Mouse (Mus musculus) lung, postnatal 0 days (tissue): ENCODE measurements around the gene Rims4. TPM values are rescaled to one million over a fixed set of nuclear protein-coding genes. Genes with fewer than 3 reads are reported as not detected.

Experiments used
- ATAC-seq: fragments of 200-750 bp; cut with Nextera tagmentation; 2 replicates; pipeline ENCODE4 v1.8.0; 2017; ENCODE audit warnings: moderate library complexity
- DNase-seq: peaks from one replicate; pipeline ENCODE4 v3.0.0-alpha.2; 2016; ENCODE audit warnings: low spot score
- H3K27ac ChIP-seq: fragments of 300-500 bp; sonication (generic); 2 replicates; pipeline ENCODE4 v1.5.1; 2014; ENCODE audit warnings: antibody characterized with exemption, mild to moderate bottlenecking, low read length, mixed read lengths
- H3K27me3 ChIP-seq: fragments of 300-500 bp; sonication (generic); replicated peaks from 2 replicates; pipeline ENCODE4 v1.6.1; 2014; ENCODE audit warnings: low read length, mixed read lengths; ENCODE audit not compliant: insufficient read depth
- H3K36me3 ChIP-seq: fragments of 300-500 bp; sonication (generic); 2 replicates; pipeline ENCODE4 v1.6.1; 2014; ENCODE audit warnings: low read length, mixed read lengths; ENCODE audit not compliant: insufficient read depth
- H3K4me1 ChIP-seq: fragments of 300-500 bp; sonication (generic); 2 replicates; pipeline ENCODE4 v1.6.1; 2014; ENCODE audit warnings: antibody characterized with exemption, low read depth, low read length, mixed read lengths; ENCODE audit not compliant: insufficient read depth
- H3K4me2 ChIP-seq: fragments of 300-500 bp; sonication (generic); replicated peaks from 2 replicates; pipeline ENCODE4 v1.6.1; 2014; ENCODE audit warnings: low read depth, mild to moderate bottlenecking, low read length, moderate library complexity, mixed read lengths
- H3K4me3 ChIP-seq: fragments of 300-500 bp; sonication (generic); 2 replicates; pipeline ENCODE4 v1.5.1; 2014; ENCODE audit warnings: low read depth, low read length
- H3K9ac ChIP-seq: fragments of 300-500 bp; sonication (generic); replicated peaks from 2 replicates; pipeline ENCODE4 v1.6.1; 2014; ENCODE audit warnings: low read depth, mild to moderate bottlenecking
- H3K9me3 ChIP-seq: fragments of 300-500 bp; sonication (generic); 2 replicates; pipeline ENCODE4 v1.6.1; 2016; ENCODE audit warnings: low read length, mixed read lengths
- CTCF ChIP-seq: IDR thresholded peaks from 2 replicates; pipeline ENCODE4 v1.5.1; 2016; ENCODE audit warnings: antibody characterized with exemption, mild to moderate bottlenecking
- EP300 ChIP-seq: IDR thresholded peaks from 2 replicates; pipeline ENCODE4 v1.6.1; 2016; ENCODE audit warnings: antibody characterized with exemption, mild to moderate bottlenecking, control low read depth
- WGBS: fragments of 180-500 bp; shearing (Covaris S2); extraction: QIAGEN DNeasy Blood & Tissue Kit; methylation state at CpG from one replicate; pipeline ENCODE4 v1.1.7; 2014; 5-methylcytosine and 5-hydroxymethylcytosine counted together
- polyA plus RNA-seq: library from polyadenylated mRNA; unstranded; fragments of >200 nt; fragmentation: Nextera tagmentation; extraction: Ambion mirVana; gene quantifications from 2 replicates; pipeline ENCODE4 v1.2.1, GENCODE M21; 2015

The Rims4 gene
- polyA plus RNA-seq, 1 experiment from 2014 or later = 0.06 TPM

DNA sequence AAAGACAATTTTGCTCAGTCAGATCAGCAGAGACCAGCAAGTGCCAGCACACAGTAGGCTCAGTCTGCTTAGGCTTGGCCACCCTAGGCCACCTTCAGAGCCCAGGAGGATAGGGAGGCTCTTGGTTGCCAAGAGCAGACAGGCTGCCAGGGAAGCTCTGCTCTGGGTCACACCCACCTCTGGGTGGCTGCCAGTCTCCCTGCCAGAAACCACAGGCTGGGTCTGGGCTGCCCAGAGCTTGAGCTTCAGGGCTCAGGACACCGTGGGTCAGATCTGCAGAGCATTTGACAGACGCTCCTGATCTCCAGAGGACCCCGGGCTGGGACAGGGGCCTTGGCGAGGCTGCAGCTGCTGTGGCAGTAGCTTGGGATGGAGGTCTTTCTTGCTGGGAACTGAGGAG lies 97.9 kb downstream of the Rims4 start, which contains the start of gene Ccn5:
Gene Ccn5, plus strand, starts transcription at position 255 of the 400 bp plus-strand sequence.
- Histone ChIP-seq H3K27ac (no peak within 1 kb of the TSS), H3K9me3 (no peaks in the 10 kb centered on the region), H3K27me3 (no peaks in the 10 kb centered on the region), H3K4me2 (no peak within 1 kb of the TSS), H3K9ac (no peak within 1 kb of the TSS), H3K36me3 (no peaks in the 10 kb centered on the region), H3K4me1 (no peaks in the 10 kb centered on the region), H3K4me3 (no peak within 1 kb of the TSS)
- ATAC-seq (no peak), DNase-seq (peak; percentile 46)
- 56% methylated on average over 4 of the region's 4 CpGs for WGBS
- TF ChIP-seq CTCF (no peak), EP300 (no peak)

DNA sequence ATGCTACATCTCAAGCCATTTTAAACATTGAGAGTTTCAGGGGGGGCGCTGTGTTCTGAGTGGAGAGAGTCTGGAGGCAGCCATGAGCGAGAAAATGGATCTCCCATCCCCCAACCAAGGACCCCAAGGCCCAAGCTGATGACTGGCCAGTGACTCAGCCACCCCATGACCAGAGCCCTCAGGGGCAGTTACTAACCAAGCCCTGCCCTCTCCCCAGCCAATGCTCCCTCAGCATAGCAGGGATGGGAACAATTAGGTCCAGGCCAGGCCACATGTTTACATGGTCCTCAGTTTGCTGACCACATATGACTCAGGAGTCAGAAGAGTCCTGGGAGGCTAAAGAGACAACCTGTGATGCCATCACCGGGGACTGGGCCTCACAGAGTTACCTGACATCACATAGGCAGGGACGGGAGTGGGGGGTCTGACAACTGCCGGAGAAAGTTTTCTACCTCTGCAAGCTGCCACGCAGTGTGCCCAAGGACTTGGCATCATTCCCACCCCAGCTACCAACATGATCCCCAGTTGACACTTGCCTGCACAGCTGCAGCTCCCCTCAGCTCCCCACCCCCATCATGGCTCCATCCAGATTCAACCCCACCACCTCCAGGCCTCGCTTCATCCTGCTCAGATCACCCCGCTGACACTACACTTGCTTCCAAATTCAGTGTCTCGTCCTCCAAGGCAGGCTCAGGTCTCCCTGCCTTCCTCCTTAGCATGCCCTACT lies 103.6 kb downstream of the Rims4 start:
- WGBS = 81% methylated on average over 9 of the region's 9 CpGs
- Histone ChIP-seq H3K4me3 (no peak overlapping the region), H3K4me1 (no peaks in the 10 kb centered on the region), H3K9ac (no peak overlapping the region), H3K36me3 (no peaks in the 10 kb centered on the region), H3K27me3 (no peaks in the 10 kb centered on the region), H3K4me2 (no peak overlapping the region), H3K27ac (no peak overlapping the region), H3K9me3 (no peaks in the 10 kb centered on the region)
- DNase-seq (no peak), ATAC-seq (no peak)
- TF ChIP-seq CTCF (no peak), EP300 (no peak)

DNA sequence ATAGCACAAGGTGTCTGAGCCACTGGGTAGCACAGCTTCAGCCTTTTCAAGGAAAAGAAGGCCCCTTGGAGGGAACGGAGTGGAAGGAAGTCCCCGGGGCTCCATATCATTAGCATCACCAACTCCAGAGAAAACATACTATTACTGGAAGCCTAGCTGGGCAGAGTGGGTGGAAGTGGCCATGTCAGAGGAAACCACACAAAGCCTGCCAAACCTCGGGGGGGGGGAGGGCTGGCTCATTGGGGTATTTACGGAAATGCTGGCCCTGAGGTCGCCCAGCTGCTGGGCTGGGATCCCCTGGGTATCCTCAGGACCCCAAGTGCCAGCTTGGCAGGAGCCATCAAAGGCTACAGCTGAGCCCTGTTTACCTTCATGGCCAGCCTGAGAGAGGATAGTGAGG lies 105.4 kb downstream of the Rims4 start:
- Histone ChIP-seq H3K9ac (no peak overlapping the region), H3K27me3 (no peaks in the 10 kb centered on the region), H3K4me3 (no peak overlapping the region), H3K36me3 (no peaks in the 10 kb centered on the region), H3K4me2 (no peak overlapping the region), H3K9me3 (no peaks in the 10 kb centered on the region), H3K4me1 (no peaks in the 10 kb centered on the region), H3K27ac (no peak overlapping the region)
- no peak for DNase-seq
- 32% methylated on average over 5 of the region's 5 CpGs for WGBS
- no peak for ATAC-seq
- no peak for TF ChIP-seq CTCF

Other genes with a start within 250 kb of the Rims4 start
- gene Ada, start 168.4 kb downstream of the Rims4 start, polyA plus RNA-seq = 3.2 and 3.6 TPM in 2 replicates
- 2.4 and 2.7 TPM in 2 replicates for gene Ccn5, start 97.8 kb downstream of the Rims4 start, polyA plus RNA-seq
- gene Kcnk15, start 65.0 kb downstream of the Rims4 start, polyA plus RNA-seq = not detected in 2 replicates
- 263 and 295 TPM in 2 replicates for gene Ywhab, start 76.3 kb upstream of the Rims4 start, polyA plus RNA-seq
- 0.36 and 0.60 TPM in 2 replicates for gene Pabpc1l, start 106.8 kb upstream of the Rims4 start, polyA plus RNA-seq
- 26.3 and 27.0 TPM in 2 replicates for gene Stk4, start 151.6 kb upstream of the Rims4 start, polyA plus RNA-seq
- 27.2 and 30.3 TPM in 2 replicates for gene Tomm34, start 152.5 kb upstream of the Rims4 start, polyA plus RNA-seq